Mouse (Mus musculus) cerebellum, adult 8-10 months (tissue): ENCODE measurements around the gene Atp23.
"Not testable (repeated sequence)": the region's sequence is repeated elsewhere in the genome, so short reads cannot be mapped to it uniquely, and the experiment has no call there.

ENCODE experiments used
- DNase-seq: peaks from one replicate; pipeline ENCODE4 v3.0.0; 2022

Atp23 gene

GRCm38 (mm10) chr10:126906811-126907210 lies 5.7 kb upstream of the Atp23 start:
- no peak for DNase-seq

GRCm38 (mm10) chr10:126905650-126906075 lies 4.5 kb upstream of the Atp23 start:
- DNase-seq, result peak; percentile 86

DNA sequence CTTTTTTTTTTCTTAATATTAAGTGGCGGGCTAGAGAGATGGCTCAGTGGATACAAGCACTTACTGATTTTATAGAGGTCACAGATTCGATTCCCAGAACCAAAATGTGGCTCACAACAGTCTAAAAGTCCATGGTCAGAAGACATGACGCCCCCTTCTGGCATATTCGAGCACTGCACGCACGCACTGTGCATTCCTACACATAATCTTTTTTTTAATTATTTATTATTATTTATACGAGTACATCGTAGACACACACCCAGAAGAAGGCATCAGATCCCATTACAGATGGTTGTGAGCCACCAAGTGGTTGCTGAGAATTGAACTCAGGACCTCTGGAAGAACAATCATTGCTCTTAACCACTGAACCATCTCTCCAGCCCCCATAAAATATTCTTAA lies 3.9 kb upstream of the Atp23 start:
- no peak for DNase-seq

DNA sequence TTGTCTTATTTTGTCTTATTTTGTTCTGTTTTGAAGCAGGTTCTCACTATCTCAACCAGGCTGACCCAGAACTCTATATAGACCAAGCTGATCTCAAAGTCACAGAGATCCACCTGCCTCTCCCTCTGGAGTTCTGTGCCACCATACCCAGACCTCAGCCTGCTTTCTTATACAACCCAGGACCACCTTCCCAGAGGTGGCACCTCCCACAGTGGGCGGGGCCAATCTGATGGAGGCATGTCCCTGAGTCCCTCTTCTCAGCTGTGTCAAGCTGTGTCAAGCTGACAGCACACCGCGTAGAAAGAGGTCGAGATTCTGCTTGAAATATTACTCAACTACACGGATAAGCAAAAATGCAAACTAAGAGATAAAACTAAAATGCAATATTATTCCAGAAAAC lies 3.1 kb upstream of the Atp23 start:
- no peak for DNase-seq

GRCm38 (mm10) chr10:126901488-126901843 lies 311 bp upstream of the Atp23 start:
- no peak for DNase-seq

DNA sequence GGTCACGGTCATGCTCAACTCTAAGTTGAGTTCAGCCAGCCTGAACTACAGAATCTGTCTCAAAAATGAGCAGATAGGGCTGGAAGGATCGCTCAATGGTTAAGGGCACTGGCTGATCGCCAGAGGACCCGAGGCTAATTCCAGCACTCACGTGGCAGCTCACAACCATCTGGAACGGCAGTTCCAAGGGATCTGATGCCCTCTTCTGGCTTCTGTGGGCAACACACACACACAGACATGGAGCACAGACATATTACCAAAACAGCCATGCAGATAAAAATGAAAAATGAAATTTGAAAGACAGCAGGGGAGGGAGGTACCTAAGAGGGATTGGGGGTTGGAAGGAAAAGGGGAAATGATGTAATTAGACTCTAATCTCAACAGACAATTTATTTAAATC lies 5.3 kb downstream of the Atp23 start:
- no peak for DNase-seq

DNA sequence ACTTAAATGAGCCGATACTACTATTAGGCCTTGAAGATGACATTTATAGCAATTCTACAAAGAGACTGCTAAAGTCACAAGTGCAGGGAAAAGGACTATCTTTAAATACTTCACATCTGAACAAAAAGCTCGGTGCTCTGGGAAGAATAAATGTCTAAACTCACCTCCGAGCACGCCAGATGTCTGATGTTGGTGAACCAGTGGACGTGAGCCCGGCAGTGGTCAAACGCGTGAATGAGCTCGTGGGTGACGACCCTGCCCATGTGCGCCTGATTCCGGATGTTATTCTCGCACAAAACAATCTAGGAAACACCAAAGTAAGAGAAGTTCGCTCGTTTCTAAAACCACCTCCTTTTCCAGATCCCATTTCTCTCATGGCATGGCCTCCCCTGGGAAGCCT lies 7.1 kb downstream of the Atp23 start:
- no peak for DNase-seq

DNA sequence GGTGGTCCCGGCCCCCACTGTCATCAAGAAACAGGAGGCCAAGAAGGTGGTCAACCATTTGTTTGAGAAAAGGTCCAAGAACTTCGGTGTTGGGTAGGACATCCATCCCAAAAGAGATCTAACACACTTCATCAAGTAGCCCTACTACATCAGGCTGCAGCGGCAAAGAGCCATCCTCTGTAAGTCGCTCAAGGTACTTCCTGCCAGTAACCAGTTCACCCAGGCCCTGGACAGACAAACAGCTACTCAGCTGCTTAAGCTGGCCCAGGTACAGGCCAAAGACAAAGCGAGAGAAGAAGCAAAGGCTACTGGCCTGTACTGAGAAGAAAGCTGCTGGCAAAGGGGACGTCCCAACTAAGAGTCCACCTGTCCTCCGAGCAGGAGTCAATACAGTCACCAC lies 8.0 kb downstream of the Atp23 start:
- no peak for DNase-seq

DNA sequence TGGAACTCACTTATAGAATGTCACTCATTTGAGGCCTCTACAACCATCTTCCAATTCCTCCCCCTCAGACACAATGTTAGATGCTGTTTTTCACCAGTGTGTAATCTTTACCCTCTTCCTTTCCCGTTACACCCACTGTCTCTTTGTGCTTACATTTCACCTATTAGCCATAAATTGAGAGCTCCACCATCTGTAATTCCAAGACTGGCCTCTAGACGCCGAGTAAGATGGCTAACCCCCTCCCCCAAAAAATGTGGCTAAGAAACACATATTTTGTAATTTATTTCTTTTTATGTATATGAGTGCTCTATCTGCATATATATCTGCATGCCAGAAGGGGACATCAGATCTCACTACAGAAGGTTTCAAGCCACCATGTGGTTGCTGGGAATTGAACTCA lies 27.4 kb downstream of the Atp23 start:
- no peak for DNase-seq

GRCm38 (mm10) chr10:126872256-126872655 lies 28.9 kb downstream of the Atp23 start:
- no peak for DNase-seq

- DNase-seq, result peak; percentile 67
These were observed 31.5 kb downstream of the Atp23 start for GRCm38 (mm10) chr10:126869372-126870318.

GRCm38 (mm10) chr10:126865284-126865683 lies 35.9 kb downstream of the Atp23 start:
- no peak for DNase-seq

DNA sequence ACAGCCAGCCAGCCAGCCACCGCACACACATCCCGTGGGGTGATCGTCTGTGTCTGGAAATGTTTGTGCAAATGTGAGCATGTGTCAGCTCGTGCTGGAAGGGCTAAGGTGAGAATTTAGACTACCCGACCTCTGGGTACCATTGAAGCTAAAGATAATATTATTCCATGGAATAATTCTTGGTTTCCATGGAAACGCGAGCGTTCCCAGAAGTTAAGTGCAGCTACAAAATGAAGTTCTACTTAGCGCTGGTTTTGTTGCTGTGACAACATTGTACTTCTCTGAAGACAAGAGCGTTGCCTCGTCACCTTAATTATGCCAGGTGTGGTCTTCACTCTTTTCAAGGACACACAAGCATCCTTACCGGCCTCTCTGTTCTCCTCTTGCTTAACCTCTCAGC lies 39.0 kb downstream of the Atp23 start:
- no peak for DNase-seq

GRCm38 (mm10) chr10:126853286-126853685 lies 47.9 kb downstream of the Atp23 start:
- DNase-seq, result no peak

DNA sequence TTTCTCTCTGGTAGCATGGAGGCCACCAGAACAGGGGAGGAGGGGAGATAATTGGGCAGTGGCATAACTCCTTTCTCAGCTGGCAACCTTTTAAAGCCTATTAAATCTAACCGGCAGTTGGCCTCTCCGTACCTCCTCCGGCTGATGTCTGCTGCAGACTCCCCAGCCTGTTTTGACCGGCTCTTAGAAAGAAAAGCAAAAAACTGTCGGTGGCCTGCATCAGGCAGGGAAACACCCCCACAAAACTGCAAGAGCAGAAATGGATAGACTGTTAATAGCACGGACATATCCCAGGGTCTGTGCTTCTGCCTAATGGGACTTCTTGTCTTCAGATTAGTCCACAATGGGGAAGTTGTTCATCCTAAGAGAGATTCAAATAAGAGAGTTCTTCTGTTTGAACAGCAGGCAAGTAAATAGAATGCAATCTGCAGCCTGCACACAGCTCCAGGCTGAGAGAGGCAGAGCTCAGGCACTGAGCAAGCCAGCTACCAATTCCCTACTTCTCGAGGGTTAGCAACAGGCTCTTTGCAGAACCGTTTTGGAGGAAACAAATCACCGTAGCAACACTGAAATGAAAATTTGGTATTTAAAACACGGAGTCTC lies 55.7 kb downstream of the Atp23 start:
- no peak for DNase-seq

- peak; percentile 15 for DNase-seq
These were observed 56.5 kb downstream of the Atp23 start for GRCm38 (mm10) chr10:126844689-126845088.

DNA sequence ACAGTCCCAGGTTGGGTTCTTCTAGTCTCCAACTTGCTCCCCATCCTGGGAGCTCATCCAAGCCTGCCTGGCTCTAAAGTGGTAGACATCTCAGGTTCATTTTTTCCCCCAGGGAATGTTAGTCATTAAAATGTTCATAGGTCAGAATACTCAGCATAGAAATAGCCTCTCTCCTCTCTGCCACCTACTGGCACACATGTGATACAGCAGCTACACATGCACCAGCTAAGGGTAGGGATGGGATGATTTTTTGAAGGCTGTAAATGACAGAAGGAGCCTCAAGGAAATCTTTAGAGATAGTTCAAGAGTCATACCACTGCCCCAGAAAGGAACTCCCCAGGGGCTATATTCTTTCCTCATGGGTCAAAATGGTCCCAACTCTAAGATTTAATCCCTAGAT lies 60.9 kb downstream of the Atp23 start:
- no peak for DNase-seq

DNA sequence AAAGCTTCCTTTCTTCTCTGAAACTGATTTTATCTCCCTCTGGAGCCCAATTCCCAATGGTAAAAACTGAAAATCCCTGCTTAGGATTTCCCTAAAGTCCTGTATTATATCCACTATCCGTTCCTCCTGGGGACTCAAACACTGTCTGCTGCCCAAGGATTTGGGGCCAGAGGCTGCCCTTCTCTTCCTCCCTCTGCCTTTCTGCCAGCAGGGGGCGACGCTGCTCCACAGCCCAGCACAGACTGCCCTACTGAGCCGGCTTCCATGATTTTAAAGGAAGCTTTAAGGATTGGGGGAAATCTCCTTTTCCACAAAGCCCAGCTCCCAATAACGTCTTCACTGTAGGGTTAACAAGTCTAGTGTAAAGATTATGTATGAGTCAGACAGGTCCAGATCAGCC lies 68.1 kb downstream of the Atp23 start:
- DNase-seq, result no peak

GRCm38 (mm10) chr10:126831329-126831728 lies 69.8 kb downstream of the Atp23 start:
- no peak for DNase-seq

DNA sequence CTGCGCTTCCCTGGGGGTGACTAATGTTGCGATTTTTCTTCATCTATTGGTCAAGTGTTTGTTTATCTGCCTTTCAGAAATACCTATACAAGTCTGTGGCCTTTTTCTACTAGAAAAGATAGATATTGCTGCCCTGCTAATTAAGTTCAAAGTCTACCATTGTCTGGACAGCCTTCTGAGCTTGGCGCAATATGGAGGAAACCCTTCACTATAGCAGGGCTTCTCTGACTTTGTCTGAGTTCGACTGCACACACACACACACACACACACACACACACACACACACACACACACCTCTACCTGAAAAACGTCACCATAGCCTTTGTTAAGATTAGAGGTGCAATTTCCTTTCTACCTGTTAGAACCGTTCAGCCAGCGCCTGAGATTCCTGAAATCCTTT lies 72.5 kb downstream of the Atp23 start:
- DNase-seq, result no peak

DNA sequence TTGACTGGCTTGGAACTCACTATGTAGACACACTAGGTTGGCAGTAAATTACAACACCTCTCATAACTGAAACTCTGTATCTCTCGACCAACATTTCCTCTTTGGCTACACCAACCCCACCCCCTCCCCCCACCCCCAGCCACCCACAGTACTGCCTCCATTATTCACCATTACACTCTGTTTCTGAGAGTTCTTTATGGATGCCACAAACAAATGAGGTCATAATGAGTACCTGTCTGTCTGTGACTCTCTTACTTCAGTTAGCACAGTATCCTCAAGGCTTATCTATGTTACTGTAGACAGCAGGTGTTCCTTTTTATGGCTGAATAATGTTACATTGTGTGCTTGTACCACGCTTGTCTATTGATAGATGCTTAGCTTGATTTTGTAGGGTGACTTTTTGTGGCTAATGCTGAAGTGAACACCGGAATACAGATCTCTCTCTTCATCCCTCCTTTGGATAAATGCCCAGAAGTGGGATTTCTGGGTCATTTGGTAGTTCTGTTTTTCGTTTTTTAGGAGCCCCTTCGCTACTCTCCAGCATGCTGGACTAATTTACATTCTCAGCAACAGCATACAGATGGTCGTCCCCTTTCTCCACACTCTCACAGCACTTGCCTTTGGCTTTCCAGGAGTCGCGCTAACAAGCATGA lies 73.1 kb downstream of the Atp23 start:
- no peak for DNase-seq

DNA sequence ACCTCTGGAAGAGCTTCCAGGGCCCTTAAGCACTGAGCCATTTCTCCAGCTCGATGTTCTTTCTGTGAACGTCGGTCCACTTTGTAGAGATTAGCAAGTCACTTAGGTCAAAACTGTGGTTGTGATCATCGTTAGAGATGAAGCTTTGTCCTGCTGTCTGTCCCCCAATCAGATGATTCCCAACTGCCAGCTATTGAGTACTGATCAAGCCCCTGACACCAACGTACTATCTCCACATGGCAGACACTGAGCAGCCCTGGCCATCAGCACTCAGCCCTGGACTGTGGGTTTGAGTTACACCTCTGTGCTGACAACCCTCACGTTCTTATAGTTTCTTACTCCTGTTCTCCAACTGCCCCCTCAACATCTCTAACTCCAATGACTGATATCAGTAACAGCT lies 74.2 kb downstream of the Atp23 start:
- no peak for DNase-seq

DNA sequence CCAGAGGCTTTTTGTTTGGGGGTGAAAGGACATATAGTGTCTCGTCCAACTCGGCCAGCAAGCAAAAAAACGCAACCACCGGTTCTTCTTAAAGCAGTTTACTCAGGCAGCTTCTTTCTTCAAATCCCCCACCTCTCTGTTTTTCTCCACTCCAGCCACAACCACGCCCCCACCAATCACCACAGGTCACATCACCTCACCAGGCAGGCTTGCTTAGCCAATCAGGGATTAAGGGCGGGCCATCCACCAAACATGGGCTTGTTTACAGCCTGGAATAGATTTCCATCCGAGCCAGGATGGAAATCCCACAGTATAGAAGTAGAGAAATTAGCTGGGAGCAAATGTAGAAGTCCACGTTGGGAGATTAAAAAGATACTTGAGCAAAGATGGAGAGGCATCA lies 74.9 kb downstream of the Atp23 start:
- not testable (repeated sequence) for DNase-seq

DNA sequence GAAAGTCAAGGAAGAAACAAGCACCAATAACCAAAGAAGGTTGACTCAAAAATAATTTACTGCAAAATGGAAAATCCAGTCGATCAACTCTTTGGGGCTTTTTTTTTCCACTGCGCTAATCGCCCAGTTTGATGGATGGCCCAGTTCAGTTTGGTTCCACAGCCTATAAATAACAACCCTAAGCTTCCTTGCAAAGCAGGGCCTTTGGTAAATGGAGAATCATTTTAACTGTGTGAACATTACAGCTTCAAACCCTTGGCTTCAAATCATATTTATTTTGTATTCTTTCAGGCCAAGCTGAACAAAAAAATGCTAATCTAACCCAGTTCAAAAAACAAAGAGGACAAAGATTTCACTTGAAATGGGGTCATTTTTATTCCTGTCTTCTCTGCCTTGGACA lies 78.7 kb downstream of the Atp23 start:
- no peak for DNase-seq
